Mouse (Mus musculus) thymus, adult 2 months (tissue): Measurements from ENCODE around the gene Fam71b.

ENCODE experiments used
- CTCF ChIP-seq: fragments of 200-500 bp; IDR thresholded peaks from 2 replicates; pipeline ENCODE4 v1.5.1; 2012; ENCODE audit warnings: mild to moderate bottlenecking, control low read depth, low read length, moderate library complexity, borderline replicate concordance; ENCODE audit not compliant: control insufficient read depth, poor library complexity, insufficient read depth; ENCODE audit errors: extremely low read depth
- POLR2A ChIP-seq: fragments of 200-500 bp; IDR thresholded peaks from 2 replicates; pipeline ENCODE4 v1.6.1; 2012; ENCODE audit warnings: mild to moderate bottlenecking, low read length, control low read depth, moderate library complexity; ENCODE audit not compliant: control insufficient read depth, poor library complexity, insufficient read depth; ENCODE audit errors: extremely low read depth

GRCm38 (mm10) chr11:46441774-46442173, 45.4 kb downstream of the Fam71b start:
- no peak for TF ChIP-seq POLR2A
- no peak for TF ChIP-seq CTCF
